Mouse (Mus musculus) lung, postnatal 14 days (tissue): ENCODE measurements around the gene Cutal.
A peak's percentile ranks its signal among the peaks of the same experiment; 100 is the strongest.

Source experiments
- DNase-seq: peaks from one replicate; pipeline ENCODE4 v3.0.0; 2021

Gene Cutal

DNA sequence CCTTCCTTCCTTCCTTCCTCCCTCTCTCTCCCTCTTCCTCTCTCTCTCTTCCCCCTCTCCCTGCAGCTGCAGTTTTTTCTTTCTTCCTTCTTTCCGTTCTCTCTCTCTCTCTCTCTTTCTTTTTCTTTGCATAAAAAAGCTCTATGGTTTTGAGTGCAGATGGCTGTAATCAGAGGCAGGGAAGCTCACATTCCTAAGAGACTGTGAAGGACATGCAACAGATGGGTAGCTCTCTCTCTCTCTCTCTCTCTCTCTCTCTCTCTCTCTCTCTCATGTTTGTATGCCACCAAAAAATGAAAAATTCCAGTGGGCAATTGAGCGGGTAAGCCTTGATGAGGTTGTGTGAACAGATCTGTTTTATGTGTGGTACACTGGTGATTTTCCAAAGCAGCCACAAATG, 10.0 kb downstream of the Cutal start:
- no peak for DNase-seq

DNA sequence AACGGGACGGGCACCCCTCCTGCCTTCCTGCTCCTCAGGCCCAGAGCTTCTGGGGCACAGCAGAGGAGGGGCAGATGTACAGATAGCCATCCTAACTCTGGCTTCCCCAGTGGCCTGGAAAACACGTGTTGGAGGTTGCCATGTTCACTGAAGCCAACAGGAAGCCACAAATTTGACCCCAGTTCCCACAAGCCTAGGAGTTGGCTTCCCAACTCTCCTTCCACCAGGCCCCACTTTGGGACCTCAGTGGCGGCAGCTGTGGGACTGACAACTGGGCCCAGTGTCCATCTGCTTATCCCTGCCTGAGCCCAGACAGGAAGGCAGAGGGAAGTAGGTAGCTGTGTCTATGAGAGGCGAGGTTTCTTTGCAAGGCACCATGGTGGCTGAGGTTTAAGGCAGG, 19.8 kb downstream of the Cutal start:
- DNase-seq: no peak

DNA sequence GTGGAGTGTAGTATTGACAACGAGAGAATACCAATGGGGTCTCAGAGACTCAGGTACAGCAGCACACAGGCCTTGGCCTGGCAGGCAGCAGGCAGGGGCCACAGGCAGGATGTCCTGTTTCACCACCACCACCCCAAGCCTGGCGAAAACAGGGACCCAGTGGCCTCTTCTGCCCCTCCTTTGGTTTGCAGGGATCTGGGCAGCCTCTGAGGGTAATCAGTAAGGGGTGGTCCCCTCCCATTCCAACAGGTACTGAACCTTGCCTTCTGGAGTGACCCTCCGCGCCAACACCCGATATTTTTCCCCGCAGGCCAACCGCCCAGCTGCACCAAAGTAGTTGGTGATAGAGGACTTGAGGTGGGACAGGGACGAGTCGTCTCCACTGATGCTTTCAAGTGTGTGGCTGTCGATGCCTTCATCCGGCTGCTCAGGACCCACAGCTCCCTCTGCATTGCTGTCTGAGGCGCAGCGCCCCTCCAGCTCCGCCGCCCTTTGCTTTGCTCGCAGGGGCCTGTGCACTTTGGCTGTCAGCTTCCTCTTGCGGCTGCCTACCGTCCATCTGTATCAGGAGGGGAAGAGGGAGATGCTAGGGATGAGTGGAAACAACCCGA, 21.4 kb downstream of the Cutal start:
- no peak for DNase-seq

DNA sequence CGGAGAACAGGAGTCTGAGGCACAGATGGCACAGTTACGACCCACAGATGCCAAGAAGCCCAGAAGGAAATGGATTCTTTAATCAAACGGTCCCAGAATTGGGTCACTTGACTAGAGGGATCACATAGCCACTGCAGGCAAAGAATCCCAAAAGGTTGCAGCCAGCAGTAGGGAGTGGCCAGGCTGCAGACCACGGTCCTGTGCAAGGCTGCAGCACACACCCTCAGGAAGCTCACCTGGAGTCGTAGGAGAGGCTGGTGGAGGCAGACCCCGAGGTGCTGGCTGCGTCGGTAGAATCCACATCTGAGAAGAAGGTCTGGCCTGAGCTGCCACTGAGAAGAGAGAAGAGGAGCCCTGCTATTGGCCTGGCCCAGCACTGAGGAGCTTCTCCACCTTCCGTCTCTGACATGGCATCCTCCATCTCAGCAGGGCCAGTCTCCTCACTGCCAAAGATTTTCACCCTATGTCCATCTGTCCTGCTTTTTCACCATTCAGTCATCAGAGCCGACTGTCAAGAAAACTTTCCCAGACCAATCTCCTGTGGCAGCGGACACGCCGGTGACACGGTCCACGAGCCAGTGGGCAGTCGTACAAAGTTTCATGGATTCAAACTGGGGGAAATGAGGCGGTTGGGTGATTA, 22.7 kb downstream of the Cutal start:
- no peak for DNase-seq

DNA sequence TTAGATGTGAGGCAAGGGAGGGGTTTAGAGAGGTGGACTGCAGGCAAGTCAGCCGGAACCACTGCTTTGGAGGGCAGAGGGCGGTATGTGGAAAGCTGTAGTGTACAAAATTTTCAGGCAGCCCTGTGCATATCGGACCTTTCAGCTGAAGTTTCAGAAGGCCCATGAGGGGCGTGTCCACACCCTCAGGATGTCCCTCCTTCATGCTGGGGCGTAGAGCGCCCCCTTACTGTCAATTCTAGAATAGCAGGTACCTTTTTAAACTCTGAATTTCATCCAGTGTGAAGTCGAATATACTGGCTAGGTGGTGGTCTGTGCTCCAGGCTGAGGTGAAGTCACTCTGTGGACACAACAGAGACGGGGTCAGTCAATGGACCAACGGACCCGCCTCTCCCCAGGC, 23.6 kb downstream of the Cutal start:
- peak; percentile 61 for DNase-seq

DNA sequence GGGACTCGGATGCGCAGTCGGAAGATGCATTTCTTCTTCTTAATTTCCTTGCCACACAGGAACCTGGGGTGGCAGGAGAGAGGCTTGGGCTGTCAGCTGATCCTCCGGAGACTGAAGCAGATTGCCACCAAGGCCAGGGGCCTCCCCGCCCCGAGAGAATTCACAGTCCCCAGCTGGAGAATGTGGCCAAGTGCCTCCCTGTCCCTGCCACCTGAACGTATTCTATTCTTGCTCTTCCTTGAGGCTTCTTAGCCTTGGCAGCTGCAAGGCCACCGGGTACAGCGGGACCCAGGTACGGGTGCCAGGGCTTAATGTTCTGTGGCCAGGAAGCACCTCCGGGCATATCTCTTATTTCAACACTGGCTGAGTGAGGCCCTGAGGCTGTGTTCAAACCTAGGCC, 25.5 kb downstream of the Cutal start:
- DNase-seq: no peak

DNA sequence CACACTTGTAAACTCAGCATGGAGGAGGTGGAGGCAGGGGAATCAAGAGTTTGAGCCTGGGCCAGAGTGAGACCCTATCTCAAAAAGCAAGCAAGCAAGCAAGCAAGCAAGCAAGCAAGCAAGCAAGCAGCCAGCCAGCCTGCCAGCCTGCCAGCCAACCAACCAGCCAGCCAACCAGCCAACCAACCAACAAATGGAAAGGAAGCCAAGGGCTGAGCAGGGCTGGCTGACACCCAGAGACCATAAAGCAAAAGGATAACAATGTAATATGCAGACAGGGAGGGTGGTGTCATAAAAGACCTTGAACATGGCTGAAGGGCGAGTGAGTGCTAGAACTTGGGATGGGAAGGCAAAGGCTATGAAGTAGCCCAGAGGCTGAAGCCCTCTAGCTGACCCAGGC, 26.2 kb downstream of the Cutal start:
- DNase-seq: no peak

DNA sequence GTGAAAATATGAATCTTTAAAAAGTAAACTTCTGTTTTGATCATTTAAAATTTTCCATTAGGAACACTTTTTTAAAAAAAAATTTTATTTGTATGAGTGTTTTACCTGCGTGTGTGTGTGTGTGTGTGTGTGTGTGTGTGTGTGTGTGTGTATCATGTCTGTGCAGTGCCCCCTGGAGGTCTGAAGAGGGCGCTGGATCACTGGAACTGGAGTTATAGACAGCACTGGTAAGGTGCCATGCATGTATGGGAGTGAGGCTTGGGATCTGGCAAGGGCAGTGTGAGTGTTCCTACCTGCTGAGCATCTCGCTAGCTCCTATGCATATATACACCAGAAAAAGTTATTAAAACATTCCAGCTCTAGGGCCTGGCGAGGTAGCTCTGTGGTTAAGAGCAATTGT, 27.5 kb downstream of the Cutal start:
- no peak for DNase-seq

DNA sequence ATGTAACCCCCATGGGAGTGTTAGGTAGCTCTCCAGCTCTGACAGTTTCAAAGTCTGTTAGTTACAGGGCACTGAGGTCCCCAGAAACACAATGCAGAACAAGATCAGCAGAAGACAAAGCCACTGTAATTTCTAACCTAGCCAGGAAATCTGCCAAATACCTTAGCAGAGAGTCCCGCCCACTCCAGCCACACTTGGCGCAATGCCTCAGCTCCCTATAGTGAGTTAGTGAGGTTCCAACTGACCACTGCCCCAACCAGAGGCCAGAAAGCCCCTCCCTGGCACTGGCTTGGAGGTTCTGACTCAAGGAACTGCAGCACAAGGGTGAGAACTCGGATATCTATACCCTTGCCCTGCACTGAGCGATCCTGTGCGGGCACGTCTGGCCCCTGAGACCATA, 28.5 kb downstream of the Cutal start:
- DNase-seq: peak; percentile 44

DNA sequence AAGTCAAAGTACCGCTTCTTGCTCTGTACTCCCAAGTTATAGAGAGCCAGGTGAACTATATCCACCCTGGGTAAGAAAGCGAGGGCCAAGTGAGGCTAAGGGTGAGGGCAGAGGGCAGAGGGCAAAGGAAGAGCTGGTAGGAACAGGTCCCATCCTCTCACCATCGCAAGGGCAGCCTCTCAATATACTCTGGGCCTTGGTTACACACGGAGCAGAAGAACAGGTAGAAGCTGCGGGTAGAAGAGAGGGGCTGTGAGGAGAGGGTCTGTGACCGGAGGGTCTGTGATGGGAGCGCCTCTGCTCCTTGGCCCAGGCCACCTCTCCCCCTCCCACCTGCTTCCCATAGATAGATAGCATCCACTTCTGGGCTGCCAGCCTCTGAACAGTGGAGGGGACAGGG, 29.0 kb downstream of the Cutal start:
- DNase-seq: no peak

DNA sequence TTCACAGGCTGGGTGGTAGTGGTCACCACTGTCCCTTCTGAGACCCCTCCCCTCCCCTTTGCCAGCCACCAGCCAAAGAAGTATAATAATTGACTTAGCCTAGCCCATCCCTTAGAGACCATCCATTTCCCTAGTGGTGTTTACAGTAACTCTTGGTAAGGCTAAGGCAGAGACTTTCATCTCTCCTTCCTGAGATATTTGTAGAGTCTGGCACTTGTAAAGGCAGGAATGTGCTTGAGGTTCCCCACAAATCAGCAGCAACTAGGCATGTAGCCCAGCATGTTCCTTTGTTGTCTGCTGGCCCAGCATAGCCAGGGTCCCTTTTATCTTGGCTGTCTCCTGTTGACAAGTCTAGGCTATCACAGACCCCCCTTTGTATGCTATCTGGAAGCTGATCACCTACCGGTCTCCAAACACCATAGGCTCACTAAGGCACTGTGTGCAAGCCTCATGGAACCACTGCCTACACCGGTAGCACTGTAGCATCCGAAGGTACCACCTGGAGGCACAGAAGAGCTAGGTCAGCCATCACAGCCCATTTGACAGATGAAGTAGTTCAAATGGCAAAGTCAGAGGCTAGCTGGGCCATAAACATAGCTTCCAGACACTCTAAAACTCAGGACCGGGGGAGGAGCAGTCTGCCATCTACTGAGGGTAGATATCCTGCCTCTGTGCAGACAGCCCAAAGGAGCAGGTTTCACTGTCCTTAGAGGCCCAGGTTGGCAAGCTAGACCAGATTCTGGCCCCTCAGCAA, 29.6 kb downstream of the Cutal start:
- DNase-seq: no peak

DNA sequence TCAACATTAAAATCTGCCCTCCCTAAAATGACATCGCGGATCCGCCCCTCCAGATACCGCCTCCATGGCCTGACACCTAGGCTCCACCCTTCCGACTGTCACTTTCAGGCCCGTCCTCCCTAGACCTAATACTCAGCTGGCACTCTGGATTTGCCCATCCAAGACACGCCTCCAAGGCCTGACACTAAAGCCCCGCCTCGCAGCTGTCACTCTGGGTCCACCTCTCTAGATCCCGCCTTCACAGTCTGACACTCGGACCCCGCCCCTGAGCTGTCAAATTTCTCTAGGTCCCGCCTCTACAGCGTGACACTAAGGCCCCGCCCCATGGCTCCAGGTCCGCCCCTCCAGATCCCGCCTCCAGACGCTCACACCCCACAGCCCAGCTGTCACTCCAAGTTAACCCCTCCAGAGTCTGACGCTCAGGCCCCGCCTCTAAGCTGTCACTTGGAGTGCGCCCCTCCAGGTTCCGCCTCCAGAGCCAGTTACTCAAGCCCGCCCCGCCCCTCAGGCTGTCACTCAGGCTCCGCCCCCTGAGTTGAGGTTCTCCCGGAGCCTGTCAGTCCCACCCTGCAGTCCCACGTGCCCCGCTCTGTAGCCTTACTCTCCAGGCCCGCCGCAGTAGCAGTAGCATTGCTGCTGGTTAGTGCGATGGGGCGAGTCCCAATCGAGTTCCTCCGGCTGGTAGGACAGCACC, 30.8 kb downstream of the Cutal start:
- peak; percentile 99 for DNase-seq

DNA sequence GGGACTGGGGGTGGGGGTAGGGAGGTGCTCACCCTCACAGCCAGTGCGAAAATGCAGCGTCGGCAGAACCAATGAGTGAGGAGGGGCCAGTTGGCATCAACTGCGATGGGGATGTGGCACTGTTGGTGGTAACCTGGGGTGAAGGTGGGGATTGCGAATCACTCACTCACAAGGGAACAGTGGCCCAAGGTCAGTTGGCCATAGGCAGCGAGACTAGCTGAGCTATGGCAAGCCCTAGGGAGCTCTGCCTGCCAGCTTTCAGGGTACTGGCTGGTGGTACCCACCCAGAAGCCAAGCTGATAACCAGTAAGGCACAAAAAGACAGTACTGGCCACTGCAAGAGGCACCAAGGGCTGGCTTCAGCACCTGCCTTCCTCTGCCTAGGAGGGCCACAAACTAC, 32.2 kb downstream of the Cutal start:
- DNase-seq: no peak

DNA sequence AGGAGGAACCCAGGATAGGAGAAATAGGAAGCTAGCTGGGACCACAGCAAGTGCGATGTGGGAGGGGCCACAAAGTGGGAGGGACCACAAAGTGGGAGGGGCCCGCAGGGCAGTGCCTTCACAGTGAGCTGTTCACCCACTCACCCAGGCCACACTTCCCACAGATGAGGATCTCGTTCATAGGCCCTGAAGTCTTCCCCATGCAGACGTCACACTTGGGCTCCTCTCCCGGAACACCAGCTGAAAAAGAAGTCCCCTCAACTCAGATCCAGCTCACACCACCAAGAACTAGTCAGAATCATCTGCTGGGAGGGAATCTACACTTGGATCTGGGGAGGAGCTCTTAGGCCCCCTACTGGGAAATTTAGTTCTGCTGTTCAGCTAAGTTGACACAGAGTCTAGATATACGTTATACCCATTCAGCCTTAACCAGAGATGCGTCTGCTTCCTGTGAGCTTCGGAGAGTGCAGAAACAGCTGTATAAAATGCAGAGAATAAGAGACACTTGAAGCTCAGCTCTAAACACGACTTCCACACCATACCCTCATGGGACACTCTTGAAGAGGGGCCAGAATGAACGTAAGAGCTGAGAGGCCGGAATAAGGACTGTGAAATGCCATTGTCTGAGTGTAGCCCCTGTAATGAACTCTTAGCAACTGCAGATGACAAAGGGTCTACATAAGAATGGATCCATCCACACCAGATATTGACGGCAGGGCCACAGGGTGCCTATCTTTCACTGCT, 32.8 kb downstream of the Cutal start:
- peak; percentile 63 for DNase-seq

DNA sequence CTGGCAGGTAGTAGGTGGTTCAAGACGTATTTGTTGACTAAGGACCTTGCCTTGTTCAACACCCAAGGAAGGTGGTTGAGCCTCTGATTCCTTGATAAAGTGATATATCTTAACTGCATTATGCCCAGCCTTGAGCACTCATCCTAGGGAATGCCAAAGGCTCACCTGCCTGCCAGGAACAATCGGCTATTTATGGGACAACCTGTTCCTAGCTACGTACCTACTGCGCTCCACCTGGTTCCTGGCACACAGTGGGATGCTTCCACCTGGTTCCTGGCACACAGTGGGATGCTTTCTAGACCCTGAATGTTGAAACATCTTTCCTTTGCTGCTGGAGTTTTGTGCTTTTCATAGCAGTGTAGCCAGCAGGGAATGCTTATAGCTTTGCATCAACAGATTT, 35.5 kb downstream of the Cutal start:
- no peak for DNase-seq

DNA sequence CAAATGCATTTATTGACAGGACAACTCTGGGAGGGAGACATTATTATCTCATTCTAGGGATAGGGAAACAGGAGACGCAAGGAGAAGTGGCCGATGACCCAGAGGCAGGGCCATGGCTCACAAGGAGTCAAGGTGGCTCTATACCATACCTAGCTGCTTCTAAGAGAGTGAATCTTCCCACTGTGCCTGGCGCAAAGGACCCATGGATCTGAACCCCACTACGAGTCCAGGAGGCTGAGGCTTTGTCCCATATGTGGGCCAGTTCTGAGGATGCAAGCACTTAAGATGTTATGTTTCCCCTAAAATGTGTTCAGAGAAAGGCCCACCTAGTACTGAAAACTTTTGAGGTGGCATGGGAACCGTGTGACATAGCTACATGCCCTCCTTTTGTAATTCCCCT, 37.7 kb downstream of the Cutal start:
- no peak for DNase-seq

DNA sequence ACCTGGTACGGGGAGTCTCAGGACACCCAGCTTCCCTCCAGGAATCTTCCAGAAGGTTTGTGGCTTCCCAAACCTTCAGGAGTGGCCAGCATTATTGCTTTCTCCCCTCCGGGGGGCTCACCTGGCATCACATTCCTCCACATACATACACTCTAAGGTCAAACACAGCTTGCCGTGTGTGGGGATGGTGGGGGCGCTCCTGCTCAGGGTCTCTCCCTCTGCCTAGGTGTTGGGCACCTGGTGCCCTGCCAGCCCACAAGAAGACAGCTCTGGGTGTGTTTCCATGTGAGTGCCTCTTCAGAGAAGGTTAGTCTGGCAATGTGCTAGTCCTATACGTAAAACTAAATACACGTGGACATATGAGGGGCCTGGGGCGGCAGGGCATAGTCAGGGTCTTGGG, 38.4 kb downstream of the Cutal start:
- no peak for DNase-seq

DNA sequence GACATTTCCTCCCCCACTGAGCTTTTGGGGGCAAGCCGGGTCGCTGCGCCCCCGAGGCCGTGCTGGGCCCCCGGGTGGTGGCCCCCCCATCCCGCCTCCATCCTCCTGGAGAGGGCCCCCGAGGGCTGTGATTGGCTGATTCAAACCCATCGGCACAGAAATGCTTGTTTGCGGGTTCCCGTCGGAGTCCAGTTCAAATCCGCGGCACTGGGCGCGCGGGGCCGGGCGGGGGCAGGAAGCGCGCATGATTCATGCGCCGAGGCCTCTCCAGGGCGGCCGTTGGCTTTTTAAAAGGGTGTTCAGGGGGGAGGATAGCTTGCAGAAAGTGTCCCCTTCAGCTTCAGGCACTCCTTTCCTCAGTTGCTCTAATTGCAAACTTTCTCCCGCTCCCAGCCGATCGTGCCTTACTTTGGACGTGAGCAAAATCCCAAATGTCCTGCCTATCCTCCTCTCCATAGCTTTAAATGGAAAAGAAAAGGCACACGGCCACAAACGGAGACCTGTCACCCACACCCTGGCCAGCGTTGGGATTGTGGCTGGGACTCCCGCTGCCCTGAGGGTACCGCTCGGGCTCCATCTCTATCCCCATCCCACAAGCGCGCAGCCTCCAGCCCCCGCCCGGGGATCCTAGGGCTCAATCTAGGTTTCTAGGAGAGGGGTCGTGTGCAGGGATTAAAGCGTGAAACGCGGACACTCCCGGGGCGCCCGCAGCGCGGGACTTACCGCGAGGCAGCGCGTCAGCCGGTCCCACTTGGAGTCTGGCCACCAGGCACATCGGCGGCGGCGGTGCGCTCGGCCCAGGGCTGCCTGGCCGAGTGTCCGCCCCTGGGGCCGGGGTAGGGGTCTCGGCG, 39.2 kb downstream of the Cutal start, which contains the start of gene Phf19:
TSS of gene Phf19 (minus strand) at position 809 of the 851 bp plus-strand sequence.
- peak; percentile 35 for DNase-seq

DNA sequence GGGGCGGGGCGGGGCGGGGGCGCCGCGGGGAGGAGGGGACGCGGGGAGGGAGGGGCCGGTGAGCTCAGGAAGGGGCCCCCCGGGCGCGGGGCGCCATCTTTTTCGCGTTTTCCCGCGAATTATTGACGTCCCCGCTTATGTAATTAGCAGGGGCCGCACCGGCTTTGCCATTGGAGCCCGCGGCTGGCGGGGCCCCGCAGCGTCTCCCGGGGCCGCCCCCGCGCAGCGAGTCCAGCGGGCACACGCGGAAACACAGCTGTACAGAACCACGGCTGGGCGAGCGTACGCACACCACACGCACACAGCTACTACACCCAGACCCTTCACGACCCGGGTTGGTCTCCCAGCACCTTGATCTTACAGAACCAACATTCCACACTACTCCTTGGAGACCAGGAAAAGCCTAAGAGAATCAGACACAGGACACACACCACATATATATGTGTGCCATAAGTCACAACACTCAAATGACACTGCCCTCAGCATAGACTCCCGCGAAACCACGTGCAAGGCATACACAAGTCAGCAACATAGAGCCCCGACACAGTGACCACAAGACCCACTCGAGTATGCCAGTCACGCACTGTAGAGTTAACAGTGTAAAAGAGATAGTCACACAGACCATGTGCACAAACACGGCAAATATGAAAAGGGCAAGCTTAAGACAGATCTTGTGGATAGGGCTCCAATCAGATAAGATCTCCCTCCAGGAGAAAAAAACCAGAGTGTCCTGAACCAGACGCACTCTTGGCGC, 40.0 kb downstream of the Cutal start:
- DNase-seq: peak; percentile 45

DNA sequence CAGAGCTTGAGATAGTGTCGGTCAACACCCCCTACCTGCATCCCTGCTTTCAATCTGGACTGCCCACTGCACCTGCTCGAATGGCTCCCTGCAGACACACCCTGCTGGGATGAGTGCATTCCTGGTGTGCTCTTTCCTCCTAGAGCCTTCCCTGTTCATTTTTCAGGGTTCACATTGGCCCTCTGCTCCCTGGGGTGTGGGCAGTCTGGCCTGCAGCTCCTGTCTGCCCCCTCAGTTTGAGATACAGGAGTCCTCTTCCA, 40.6 kb downstream of the Cutal start:
- no peak for DNase-seq

DNA sequence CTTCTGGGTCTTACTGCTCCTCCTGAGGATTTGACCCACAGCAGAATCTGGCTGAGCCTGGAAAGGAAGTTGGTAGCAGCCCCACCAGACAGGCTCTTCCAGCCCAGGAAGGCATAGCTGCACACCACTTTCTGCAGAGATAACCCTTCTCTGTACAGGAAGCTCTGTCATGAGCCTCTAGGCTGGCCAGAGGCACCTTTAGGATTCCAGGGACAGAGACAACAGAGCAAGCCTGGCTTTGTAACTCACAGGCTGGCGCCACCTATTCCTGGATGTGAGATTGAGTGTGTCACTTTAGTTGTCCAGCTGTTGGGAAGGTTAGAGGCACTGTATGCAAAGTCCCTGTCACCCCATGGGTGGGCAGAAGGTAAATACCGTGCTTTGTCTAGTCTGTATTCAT, 40.9 kb downstream of the Cutal start:
- DNase-seq: no peak

DNA sequence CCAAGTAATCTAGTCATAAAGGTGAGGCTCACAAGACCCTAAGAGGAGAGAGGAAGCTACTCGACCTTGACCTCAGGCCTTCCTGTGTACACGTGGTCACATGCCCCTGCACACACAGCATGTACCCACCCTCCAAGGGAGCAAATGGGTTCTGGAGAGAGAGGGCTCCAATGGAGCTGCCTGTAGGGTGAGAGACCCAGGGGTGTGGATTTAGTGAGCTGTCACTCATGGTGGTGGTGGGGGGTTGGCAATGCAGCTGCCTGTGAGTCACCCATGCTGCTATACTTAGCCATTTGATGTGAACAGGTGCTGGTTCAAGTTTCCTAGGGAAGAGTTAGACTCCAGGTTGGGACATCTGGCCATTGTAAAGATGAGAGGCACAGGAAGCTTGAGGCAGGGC, 45.9 kb downstream of the Cutal start:
- DNase-seq: no peak
